Mouse (Mus musculus): ENCODE measurements around the gene Adam15. TPM values are rescaled to one million over a fixed set of nuclear protein-coding genes. Genes with fewer than 3 reads are reported as not detected.

Adam15 gene
- total and polyA plus RNA-seq, 3 experiments: 15.3 to 43.2 TPM; not detected in 1

GRCm38 (mm10) chr3:89378394-89379067 lies 28.7 kb upstream of the Adam15 start (continued):
- TF ChIP-seq RAD21 (IDR thresholded peaks at IDR 0.05; ENCODE audit: low read depth, low read length): peak; percentile 31
- TF ChIP-seq BHLHE40 (IDR thresholded peaks at IDR 0.05; ENCODE audit: borderline replicate concordance, low read depth, low read length): 0 out of 2 replicates have a peak, but pooled peaks have one; percentile 18
- no peak for TF ChIP-seq TAL1 (IDR thresholded peaks at IDR 0.05; ENCODE audit: low read length)
- TF ChIP-seq MAZ (IDR thresholded peaks at IDR 0.05; ENCODE audit: low read depth, low read length): peak; percentile 85; the same call in 1 of the 2 replicates
- TF ChIP-seq HCFC1 (IDR thresholded peaks at IDR 0.05; ENCODE audit: low read depth, low read length): no peak
- TF ChIP-seq NELFE (IDR thresholded peaks at IDR 0.05; ENCODE audit: low read depth, low read length): no peak
- TF ChIP-seq GABPA (IDR thresholded peaks at IDR 0.05; ENCODE audit: low read depth, low read length): no peak
- no peak for TF ChIP-seq ZKSCAN1 (IDR thresholded peaks at IDR 0.05; ENCODE audit: low read depth, low read length)

GRCm38 (mm10) chr3:89377831-89378230 lies 28.0 kb upstream of the Adam15 start:
- DNase-seq (ENCODE audit: low read depth, low spot score): no peak
- H3K27ac ChIP-seq (ENCODE audit: control insufficient read depth, low read depth, low read length): no peak overlapping the region
- no peaks in the 10 kb centered on the region for H3K79me2 ChIP-seq (ENCODE audit: control insufficient read depth, insufficient read depth, low read length, poor library complexity)
- H3K36me3 ChIP-seq (ENCODE audit: control insufficient read depth in 1 of 2, insufficient read depth in 2 of 2, low read length in 2 of 2): peaks cover 0 to 4% of the 10 kb centered on the region in 2 experiments; a peak in 1 of 4 replicates
- no peak overlapping the region for H3K9ac ChIP-seq (ENCODE audit: control insufficient read depth, low read depth, low read length, poor library complexity, severe bottlenecking)
- H3K4me3 ChIP-seq (ENCODE audit: control insufficient read depth in 1 of 2, insufficient read depth in 1 of 2, low read depth in 2 of 2, low read length in 2 of 2): no peak overlapping the region
- no peaks in the 10 kb centered on the region for H3K9me3 ChIP-seq (replicated peaks; ENCODE audit: insufficient read depth, low read length)
- peaks cover 0 to 9% of the 10 kb centered on the region in 2 experiments; a peak in 1 of 4 replicates for H3K4me1 ChIP-seq (ENCODE audit: control insufficient read depth in 1 of 2, insufficient read depth in 2 of 2, low read length in 2 of 2)
- TF ChIP-seq MAFK (IDR thresholded peaks at IDR 0.05; ENCODE audit: borderline replicate concordance, low read depth, low read length) (no peak), SMC3 (IDR thresholded peaks at IDR 0.05; ENCODE audit: low read depth, low read length) (no peak), GABPA (IDR thresholded peaks at IDR 0.05; ENCODE audit: low read depth, low read length) (no peak), KAT2A (conservative IDR thresholded peaks at IDR 0.05; ENCODE audit: low read depth, low read length) (no peak), SIN3A (IDR thresholded peaks at IDR 0.05; ENCODE audit: low read length) (no peak), USF2 (IDR thresholded peaks at IDR 0.05; ENCODE audit: borderline replicate concordance in 1 of 2, insufficient read depth in 1 of 2, low read depth in 1 of 2, low read length in 2 of 2) (no peak), POLR2AphosphoS2 (IDR thresholded peaks at IDR 0.05; ENCODE audit: low read length) (no peak), NELFE (IDR thresholded peaks at IDR 0.05; ENCODE audit: low read depth, low read length) (no peak), CHD2 (IDR thresholded peaks at IDR 0.05; ENCODE audit: low read length) (no peak), ZNF384 (IDR thresholded peaks at IDR 0.05; ENCODE audit: low read depth, low read length) (no peak), GATA1 (IDR thresholded peaks at IDR 0.05; ENCODE audit: low read depth, low read length) (no peak), RCOR1 (IDR thresholded peaks at IDR 0.05; ENCODE audit: low read depth, low read length) (no peak), TAL1 (IDR thresholded peaks at IDR 0.05; ENCODE audit: low read length) (no peak)
- H3K27me3 ChIP-seq (ENCODE audit: control insufficient read depth in 1 of 2, insufficient read depth in 2 of 2, low read length in 2 of 2): no peaks in the 10 kb centered on the region

Measured in MEL (cell line).